Mouse (Mus musculus) embryonic facial prominence, embryonic 11.5 days (tissue): Measurements from ENCODE around the gene Fbxl5. TPM values are rescaled to one million over a fixed set of nuclear protein-coding genes. Genes with fewer than 3 reads are reported as not detected.

Experiments
- ATAC-seq: fragments of 200-750 bp; cut with Nextera tagmentation; replicated peaks from 2 replicates; pipeline ENCODE4 v1.8.0; 2017; ENCODE audit warnings: low read depth; ENCODE audit not compliant: insufficient number of reproducible peaks, low FRiP score, low TSS enrichment
- DNase-seq: peaks from one replicate; pipeline ENCODE4 v3.0.0-alpha.2; 2015; ENCODE audit warnings: low spot score
- H3K27ac ChIP-seq: fragments of 300-500 bp; sonication (generic); replicated peaks from 2 replicates; pipeline ENCODE4 v1.5.1; 2014; ENCODE audit warnings: mild to moderate bottlenecking, low read depth, low read length, control low read depth
- H3K27me3 ChIP-seq: fragments of 300-500 bp; sonication (generic); 2 replicates; pipeline ENCODE4 v1.6.1; 2014; ENCODE audit warnings: mild to moderate bottlenecking, low read length, moderate library complexity, mixed read lengths; ENCODE audit not compliant: control insufficient read depth, insufficient read depth
- H3K36me3 ChIP-seq: fragments of 300-500 bp; sonication (generic); replicated peaks from 2 replicates; pipeline ENCODE4 v1.6.1; 2014; ENCODE audit warnings: low read depth, mild to moderate bottlenecking, low read length, moderate library complexity, mixed read lengths; ENCODE audit not compliant: control insufficient read depth, insufficient read depth
- H3K4me1 ChIP-seq: fragments of 300-500 bp; sonication (generic); 2 replicates; pipeline ENCODE4 v1.6.1; 2014; ENCODE audit warnings: low read length, mixed read lengths; ENCODE audit not compliant: control insufficient read depth, insufficient read depth
- H3K4me2 ChIP-seq: fragments of 300-500 bp; sonication (generic); 2 replicates; pipeline ENCODE4 v1.6.1; 2014; ENCODE audit warnings: low read depth, mild to moderate bottlenecking, control low read depth, low read length, moderate library complexity
- H3K4me3 ChIP-seq: fragments of 300-500 bp; sonication (generic); 2 replicates; pipeline ENCODE4 v1.5.1; 2014; ENCODE audit warnings: low read depth, low read length, control low read depth
- H3K9ac ChIP-seq: fragments of 300-500 bp; sonication (generic); replicated peaks from 2 replicates; pipeline ENCODE4 v1.6.1; 2014; ENCODE audit warnings: mild to moderate bottlenecking, control low read depth, low read length
- H3K9me3 ChIP-seq: fragments of 300-500 bp; sonication (generic); replicated peaks from 2 replicates; pipeline ENCODE4 v1.6.1; 2016; ENCODE audit warnings: mild to moderate bottlenecking, low read length, inconsistent platforms, mixed read lengths; ENCODE audit not compliant: control insufficient read depth
- WGBS: fragments of 180-500 bp; shearing (Covaris S2); extraction: QIAGEN DNeasy Blood & Tissue Kit; methylation state at CpG from one replicate; pipeline ENCODE4 v1.1.7; 2014; 5-methylcytosine and 5-hydroxymethylcytosine counted together
- polyA plus RNA-seq: library from polyadenylated mRNA; unstranded; fragments of >200 nt; fragmentation: Nextera tagmentation; extraction: Ambion mirVana; gene quantifications from 2 replicates; pipeline ENCODE4 v1.2.1, GENCODE M21; 2014

The Fbxl5 gene
- polyA plus RNA-seq, 1 experiment from 2014 or later: 83.4 TPM

- no peak overlapping the region for H3K27ac ChIP-seq
- H3K4me3 ChIP-seq: no peak overlapping the region
- no peak overlapping the region for H3K4me2 ChIP-seq
- ATAC-seq (no peak), DNase-seq (no peak)
- no peaks in the 10 kb centered on the region for H3K36me3 ChIP-seq
- H3K9ac ChIP-seq: no peak overlapping the region
- 75% methylated on average over 3 of the region's 3 CpGs for WGBS
- H3K9me3 ChIP-seq: no peaks in the 10 kb centered on the region
- no peaks in the 10 kb centered on the region for H3K27me3 ChIP-seq
- no peaks in the 10 kb centered on the region for H3K4me1 ChIP-seq
Observed at GRCm38 (mm10) chr5:43822824-43823223, 1.4 kb upstream of the Fbxl5 start.

GRCm38 (mm10) chr5:43822199-43822598 is 761 bp upstream of the Fbxl5 start:
- Histone ChIP-seq H3K9me3 (no peaks in the 10 kb centered on the region), H3K36me3 (no peaks in the 10 kb centered on the region), H3K4me2 (no peak overlapping the region), H3K27ac (no peak overlapping the region), H3K4me1 (no peaks in the 10 kb centered on the region), H3K9ac (no peak overlapping the region), H3K27me3 (no peaks in the 10 kb centered on the region), H3K4me3 (no peak overlapping the region)
- ATAC-seq: no peak
- no peak for DNase-seq
- 87% methylated on average over 8 of the region's 8 CpGs for WGBS

- Histone ChIP-seq H3K9ac (no peak overlapping the region), H3K36me3 (no peaks in the 10 kb centered on the region), H3K4me2 (no peak overlapping the region), H3K27me3 (no peaks in the 10 kb centered on the region), H3K9me3 (no peaks in the 10 kb centered on the region), H3K4me1 (no peaks in the 10 kb centered on the region), H3K27ac (no peak overlapping the region), H3K4me3 (no peak overlapping the region)
- ATAC-seq (no peak), DNase-seq (no peak)
- 90% methylated on average over 11 of the region's 11 CpGs for WGBS
Observed at GRCm38 (mm10) chr5:43820785-43821184, 653 bp downstream of the Fbxl5 start.

- H3K36me3 ChIP-seq: no peaks in the 10 kb centered on the region
- no peak within 1 kb of the TSS for H3K4me2 ChIP-seq
- H3K27me3 ChIP-seq: no peaks in the 10 kb centered on the region
- WGBS: 48% methylated on average over 12 of the region's 12 CpGs
- no peak within 1 kb of the TSS for H3K9ac ChIP-seq
- no peaks in the 10 kb centered on the region for H3K9me3 ChIP-seq
- DNase-seq (no peak), ATAC-seq (no peak)
- no peak within 1 kb of the TSS for H3K4me3 ChIP-seq
- H3K4me1 ChIP-seq: no peaks in the 10 kb centered on the region
- H3K27ac ChIP-seq: no peak within 1 kb of the TSS
Observed at GRCm38 (mm10) chr5:43818695-43819094, 2.7 kb downstream of the Fbxl5 start, which contains the start of gene Bst1. Bst1 (plus strand) TSS chr5:43818885.

GRCm38 (mm10) chr5:43815769-43816168 is 5.7 kb downstream of the Fbxl5 start:
- no peak overlapping the region for H3K4me3 ChIP-seq
- 50% methylated on average over 1 of the region's 1 CpGs for WGBS
- no peaks in the 10 kb centered on the region for H3K36me3 ChIP-seq
- H3K4me1 ChIP-seq: no peaks in the 10 kb centered on the region
- no peaks in the 10 kb centered on the region for H3K9me3 ChIP-seq
- H3K27ac ChIP-seq: no peak overlapping the region
- DNase-seq (no peak), ATAC-seq (no peak)
- no peak overlapping the region for H3K4me2 ChIP-seq
- no peak overlapping the region for H3K9ac ChIP-seq
- no peaks in the 10 kb centered on the region for H3K27me3 ChIP-seq

GRCm38 (mm10) chr5:43814536-43814935 is 6.9 kb downstream of the Fbxl5 start:
- no peak for ATAC-seq
- Histone ChIP-seq H3K4me1 (no peaks in the 10 kb centered on the region), H3K4me3 (no peak overlapping the region), H3K9ac (no peak overlapping the region), H3K36me3 (no peaks in the 10 kb centered on the region), H3K27me3 (no peaks in the 10 kb centered on the region), H3K9me3 (no peaks in the 10 kb centered on the region), H3K4me2 (no peak overlapping the region), H3K27ac (no peak overlapping the region)
- 90% methylated on average over 2 of the region's 2 CpGs for WGBS
- no peak for DNase-seq

GRCm38 (mm10) chr5:43810427-43811062 is 10.9 kb downstream of the Fbxl5 start:
- H3K9ac ChIP-seq: no peak overlapping the region
- H3K27me3 ChIP-seq: no peaks in the 10 kb centered on the region
- DNase-seq (no peak), ATAC-seq (no peak)
- H3K4me2 ChIP-seq: no peak overlapping the region
- 93% methylated on average over 1 of the region's 1 CpGs for WGBS
- no peaks in the 10 kb centered on the region for H3K9me3 ChIP-seq
- no peak overlapping the region for H3K4me3 ChIP-seq
- H3K27ac ChIP-seq: no peak overlapping the region
- no peaks in the 10 kb centered on the region for H3K4me1 ChIP-seq
- no peaks in the 10 kb centered on the region for H3K36me3 ChIP-seq

- 4% methylated on average over 48 of the region's 48 CpGs for WGBS
Observed at GRCm38 (mm10) chr5:43807744-43808696, 13.4 kb downstream of the Fbxl5 start.

More at GRCm38 (mm10) chr5:43807744-43808696, 13.4 kb downstream of the Fbxl5 start:
- Histone ChIP-seq H3K4me3 (peak overlapping the region; percentile 30), H3K4me1 (no peaks in the 10 kb centered on the region), H3K27ac (no peak overlapping the region), H3K9ac (peak overlapping the region; percentile 56), H3K4me2 (peak overlapping the region; percentile 45), H3K36me3 (no peaks in the 10 kb centered on the region), H3K27me3 (no peaks in the 10 kb centered on the region), H3K9me3 (no peaks in the 10 kb centered on the region)
- DNase-seq (peak; percentile 91), ATAC-seq (peak; percentile 91)
